Mouse (Mus musculus): ENCODE results near the gene Zfp27.

DNA sequence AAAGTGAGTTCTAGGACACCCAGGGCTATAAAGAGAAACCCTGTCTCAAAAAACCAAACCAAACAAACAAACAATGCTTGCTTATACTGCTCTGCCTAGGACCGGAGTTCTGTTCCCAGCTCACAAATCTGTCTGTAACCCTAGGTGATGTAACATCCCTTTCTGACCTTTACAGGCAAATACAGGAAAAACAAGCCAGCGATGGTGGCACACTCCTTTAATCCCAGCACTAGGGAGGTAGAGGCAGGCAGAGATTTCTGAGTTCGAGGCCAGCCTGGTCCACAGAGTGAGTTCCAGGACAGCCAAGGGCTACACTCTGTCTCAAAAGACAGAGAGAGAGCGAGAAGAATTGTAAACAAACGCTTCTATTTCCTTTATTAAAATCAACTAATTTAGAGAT is 834 bp upstream of the Zfp27 start:
- TF ChIP-seq CTCF (IDR thresholded peaks at IDR 0.05; ENCODE audit: low read depth, low read length) (no peak), GATA2 (IDR thresholded peaks at IDR 0.05; ENCODE audit: borderline replicate concordance, low read depth, low read length) (no peak), GATA1 (IDR thresholded peaks at IDR 0.05; ENCODE audit: borderline replicate concordance, low read length) (no peak), TAL1 (conservative IDR thresholded peaks at IDR 0.05; ENCODE audit: low read depth, low read length) (no peak), POLR2AphosphoS5 (IDR thresholded peaks at IDR 0.05; ENCODE audit: insufficient replicate concordance, low read depth, low read length) (no peak)
